Mouse (Mus musculus): ENCODE data around the gene Soga3. TPM values are rescaled to one million over a fixed set of nuclear protein-coding genes. Genes with fewer than 3 reads are reported as not detected.

Gene Soga3
- polyA plus RNA-seq, 1 experiment = not detected

- H3K9me3 ChIP-seq (ENCODE audit: control insufficient read depth, low read length) = peaks cover 15% of the 10 kb centered on the region
- TF ChIP-seq GATA1 (IDR thresholded peaks at IDR 0.05; ENCODE audit: low read length) (no peak), TAL1 (IDR thresholded peaks at IDR 0.05; ENCODE audit: low read length) (no peak)
- no peak within 1 kb of the TSS for H3K4me3 ChIP-seq (replicated peaks)
- H3K27me3 ChIP-seq (ENCODE audit: control insufficient read depth) = no peaks in the 10 kb centered on the region; the same call in 1 of the 2 replicates
- H3K4me1 ChIP-seq (ENCODE audit: control insufficient read depth) = no peaks in the 10 kb centered on the region
- no peaks in the 10 kb centered on the region for H3K36me3 ChIP-seq (ENCODE audit: control insufficient read depth)
Measured at GRCm38 (mm10) chr10:29198642-29199041, 55.0 kb downstream of the Soga3 start, which contains the start of gene Gm49353. TSS of gene Gm49353 (plus strand) at chr10:29198954.

- Histone ChIP-seq H3K27me3 (ENCODE audit: control insufficient read depth) (no peaks in the 10 kb centered on the region; the same call in 1 of the 2 replicates), H3K36me3 (ENCODE audit: control insufficient read depth) (no peaks in the 10 kb centered on the region), H3K4me1 (ENCODE audit: control insufficient read depth) (no peaks in the 10 kb centered on the region), H3K9me3 (ENCODE audit: control insufficient read depth, low read length) (peaks cover 15% of the 10 kb centered on the region), H3K4me3 (replicated peaks) (no peak overlapping the region)
- TF ChIP-seq GATA1 (IDR thresholded peaks at IDR 0.05; ENCODE audit: low read length) (no peak), TAL1 (IDR thresholded peaks at IDR 0.05; ENCODE audit: low read length) (no peak)
Measured at GRCm38 (mm10) chr10:29199835-29200234, 56.2 kb downstream of the Soga3 start.

DNA sequence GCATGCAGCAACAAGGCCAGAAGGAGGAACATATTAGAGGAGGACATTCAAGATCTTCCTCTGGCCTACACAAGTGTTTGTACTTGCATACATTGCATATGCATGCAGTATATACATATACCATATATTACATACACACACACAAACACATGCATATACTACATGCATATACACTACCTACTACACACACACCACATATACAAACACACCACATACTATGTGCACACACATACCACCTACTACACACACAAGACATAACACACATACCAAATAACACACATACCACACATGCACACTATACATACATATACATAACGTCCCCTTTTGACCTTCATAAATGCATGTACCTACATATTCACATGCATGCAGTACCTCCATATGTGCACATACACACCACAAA, 57.0 kb downstream of the Soga3 start:
- Histone ChIP-seq H3K27me3 (ENCODE audit: control insufficient read depth) (no peaks in the 10 kb centered on the region; the same call in 1 of the 2 replicates), H3K4me1 (ENCODE audit: control insufficient read depth) (no peaks in the 10 kb centered on the region), H3K9me3 (ENCODE audit: control insufficient read depth, low read length) (peaks cover 15% of the 10 kb centered on the region), H3K36me3 (ENCODE audit: control insufficient read depth) (no peaks in the 10 kb centered on the region), H3K4me3 (replicated peaks) (no peak overlapping the region)
- TF ChIP-seq TAL1 (IDR thresholded peaks at IDR 0.05; ENCODE audit: low read length) (no peak), GATA1 (IDR thresholded peaks at IDR 0.05; ENCODE audit: low read length) (no peak)

DNA sequence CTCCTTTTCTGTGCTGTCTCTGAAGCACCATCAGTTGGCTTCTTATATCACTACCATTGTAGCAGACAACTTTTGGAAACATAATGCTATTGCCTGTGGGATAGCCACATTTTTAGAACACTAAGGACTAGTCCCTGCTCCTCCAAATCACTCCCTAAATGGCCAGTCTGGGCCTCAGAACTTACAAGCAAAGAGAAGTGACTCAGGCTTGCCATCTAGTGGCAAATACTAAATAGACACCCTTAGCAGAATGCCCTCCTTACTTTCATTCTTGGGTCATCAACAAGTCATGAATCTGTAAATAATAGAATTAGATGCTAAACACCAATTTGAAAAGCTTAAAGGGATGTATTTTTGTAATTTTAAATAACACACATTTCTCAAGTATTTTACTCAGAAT, 63.1 kb downstream of the Soga3 start:
- H3K4me3 ChIP-seq (replicated peaks) = no peak overlapping the region
- no peak for TF ChIP-seq GATA1 (IDR thresholded peaks at IDR 0.05; ENCODE audit: low read length)
- TF ChIP-seq TAL1 (IDR thresholded peaks at IDR 0.05; ENCODE audit: low read length) = no peak
- no peaks in the 10 kb centered on the region for H3K9me3 ChIP-seq (ENCODE audit: control insufficient read depth, low read length)
- H3K36me3 ChIP-seq (ENCODE audit: control insufficient read depth) = no peaks in the 10 kb centered on the region
- H3K27me3 ChIP-seq (ENCODE audit: control insufficient read depth) = no peaks in the 10 kb centered on the region
- H3K4me1 ChIP-seq (ENCODE audit: control insufficient read depth) = no peaks in the 10 kb centered on the region

GRCm38 (mm10) chr10:29208735-29209134, 65.1 kb downstream of the Soga3 start:
- no peaks in the 10 kb centered on the region for H3K27me3 ChIP-seq (ENCODE audit: control insufficient read depth)
- H3K4me1 ChIP-seq (ENCODE audit: control insufficient read depth) = no peaks in the 10 kb centered on the region
- H3K9me3 ChIP-seq (ENCODE audit: control insufficient read depth, low read length) = no peaks in the 10 kb centered on the region
- H3K4me3 ChIP-seq (replicated peaks) = no peak overlapping the region
- TF ChIP-seq TAL1 (IDR thresholded peaks at IDR 0.05; ENCODE audit: low read length) = no peak
- no peak for TF ChIP-seq GATA1 (IDR thresholded peaks at IDR 0.05; ENCODE audit: low read length)
- no peaks in the 10 kb centered on the region for H3K36me3 ChIP-seq (ENCODE audit: control insufficient read depth)

DNA sequence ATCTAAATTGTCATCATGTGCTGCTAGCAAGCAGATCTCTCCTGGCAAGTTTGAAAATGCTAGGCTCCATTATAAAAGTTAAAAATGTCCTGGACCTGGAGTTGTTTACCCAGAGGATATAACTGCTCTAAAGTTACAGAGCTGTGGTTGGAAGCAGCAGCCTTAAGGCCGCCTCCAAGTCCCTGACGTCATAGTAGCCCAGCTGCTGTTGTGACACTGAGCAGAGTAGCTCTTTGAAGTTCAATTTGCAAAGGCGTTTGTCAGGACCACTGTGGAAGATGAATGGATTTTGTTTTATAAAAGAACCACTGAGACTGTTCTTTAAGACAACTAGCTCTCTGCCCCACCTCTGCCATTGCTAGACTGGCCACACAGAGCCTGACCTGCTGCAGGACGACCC, 67.8 kb downstream of the Soga3 start, which contains the start of gene 9330159F19Rik:
TSS of gene 9330159F19Rik (plus strand) at position 154 of the 400 bp plus-strand sequence.
- no peak for TF ChIP-seq TAL1 (IDR thresholded peaks at IDR 0.05; ENCODE audit: low read length)
- no peak for TF ChIP-seq GATA1 (IDR thresholded peaks at IDR 0.05; ENCODE audit: low read length)
- H3K9me3 ChIP-seq (ENCODE audit: control insufficient read depth, low read length) = no peaks in the 10 kb centered on the region
- H3K4me1 ChIP-seq (ENCODE audit: control insufficient read depth) = no peaks in the 10 kb centered on the region
- H3K27me3 ChIP-seq (ENCODE audit: control insufficient read depth) = no peaks in the 10 kb centered on the region
- H3K4me3 ChIP-seq (replicated peaks) = no peak within 1 kb of the TSS
- no peaks in the 10 kb centered on the region for H3K36me3 ChIP-seq (ENCODE audit: control insufficient read depth)

DNA sequence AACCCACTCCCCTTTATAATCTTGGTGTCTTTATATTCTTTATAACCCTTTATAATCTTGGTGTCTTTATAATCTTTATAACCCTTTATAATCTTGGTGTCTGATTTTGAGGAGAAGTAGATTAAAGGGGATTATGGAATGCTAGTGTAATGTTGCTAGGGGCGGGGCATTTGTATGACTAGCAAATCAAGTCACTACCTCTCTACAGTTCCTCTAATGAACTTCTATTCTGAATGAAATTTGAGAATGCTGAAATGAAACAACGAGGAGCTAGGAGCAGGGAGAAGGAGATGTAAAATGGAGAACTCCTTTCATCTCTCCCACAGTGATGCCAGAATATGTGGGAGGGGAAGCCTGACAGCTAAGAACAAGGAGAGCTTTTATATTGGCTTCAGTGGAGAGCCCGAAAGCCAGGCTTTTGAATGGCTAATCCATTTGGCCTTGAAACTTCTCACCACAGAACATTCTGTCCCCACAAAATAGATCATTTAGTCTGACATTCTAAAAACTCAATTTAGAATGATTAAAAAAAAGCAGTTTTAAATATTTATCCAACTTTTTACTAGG, 70.0 kb downstream of the Soga3 start:
- Histone ChIP-seq H3K4me3 (replicated peaks) (no peak overlapping the region), H3K9me3 (ENCODE audit: control insufficient read depth, low read length) (no peaks in the 10 kb centered on the region), H3K27me3 (ENCODE audit: control insufficient read depth) (no peaks in the 10 kb centered on the region), H3K36me3 (ENCODE audit: control insufficient read depth) (no peaks in the 10 kb centered on the region), H3K4me1 (ENCODE audit: control insufficient read depth) (no peaks in the 10 kb centered on the region)
- TF ChIP-seq GATA1 (IDR thresholded peaks at IDR 0.05; ENCODE audit: low read length) = no peak
- no peak for TF ChIP-seq TAL1 (IDR thresholded peaks at IDR 0.05; ENCODE audit: low read length)

- no peak for TF ChIP-seq GATA1 (IDR thresholded peaks at IDR 0.05; ENCODE audit: low read length)
- TF ChIP-seq TAL1 (IDR thresholded peaks at IDR 0.05; ENCODE audit: low read length) = no peak
- H3K4me1 ChIP-seq (ENCODE audit: control insufficient read depth) = no peaks in the 10 kb centered on the region
- no peaks in the 10 kb centered on the region for H3K36me3 ChIP-seq (ENCODE audit: control insufficient read depth)
- no peaks in the 10 kb centered on the region for H3K27me3 ChIP-seq (ENCODE audit: control insufficient read depth)
- no peaks in the 10 kb centered on the region for H3K9me3 ChIP-seq (ENCODE audit: control insufficient read depth, low read length)
- H3K4me3 ChIP-seq (replicated peaks) = no peak overlapping the region
Measured at GRCm38 (mm10) chr10:29216957-29217356, 73.3 kb downstream of the Soga3 start.

GRCm38 (mm10) chr10:29217451-29217850, 73.8 kb downstream of the Soga3 start:
- no peaks in the 10 kb centered on the region for H3K36me3 ChIP-seq (ENCODE audit: control insufficient read depth)
- H3K27me3 ChIP-seq (ENCODE audit: control insufficient read depth) = no peaks in the 10 kb centered on the region
- no peak overlapping the region for H3K4me3 ChIP-seq (replicated peaks)
- no peaks in the 10 kb centered on the region for H3K9me3 ChIP-seq (ENCODE audit: control insufficient read depth, low read length)
- TF ChIP-seq GATA1 (IDR thresholded peaks at IDR 0.05; ENCODE audit: low read length) = no peak
- no peak for TF ChIP-seq TAL1 (IDR thresholded peaks at IDR 0.05; ENCODE audit: low read length)
- no peaks in the 10 kb centered on the region for H3K4me1 ChIP-seq (ENCODE audit: control insufficient read depth)

- H3K4me1 ChIP-seq (ENCODE audit: control insufficient read depth) = no peaks in the 10 kb centered on the region
- TF ChIP-seq GATA1 (IDR thresholded peaks at IDR 0.05; ENCODE audit: low read length) (no peak), TAL1 (IDR thresholded peaks at IDR 0.05; ENCODE audit: low read length) (no peak)
- H3K27me3 ChIP-seq (ENCODE audit: control insufficient read depth) = no peaks in the 10 kb centered on the region
- no peak overlapping the region for H3K4me3 ChIP-seq (replicated peaks)
- H3K9me3 ChIP-seq (ENCODE audit: control insufficient read depth, low read length) = no peaks in the 10 kb centered on the region
- no peaks in the 10 kb centered on the region for H3K36me3 ChIP-seq (ENCODE audit: control insufficient read depth)
Measured at GRCm38 (mm10) chr10:29225329-29225728, 81.7 kb downstream of the Soga3 start.
